Mouse (Mus musculus) CH12.LX (cell line): ENCODE measurements around the gene Ttll11. TPM values are rescaled to one million over a fixed set of nuclear protein-coding genes. Genes with fewer than 3 reads are reported as not detected.

Experiments
- DNase-seq: peaks from one replicate; pipeline ENCODE4 v3.0.0-alpha.2; 2013; ENCODE audit errors: extremely low read depth
- H3K27ac ChIP-seq: 2 replicates; pipeline ENCODE4 v1.5.1; 2012; ENCODE audit warnings: low read depth, mild to moderate bottlenecking, control low read depth, moderate library complexity; ENCODE audit not compliant: insufficient read depth
- H3K27me3 ChIP-seq: replicated peaks from 2 replicates; pipeline ENCODE3; 2012; ENCODE audit warnings: inconsistent platforms
- H3K36me3 ChIP-seq, 2 experiments: replicated peaks in 1 of 2; 2 replicates each; pipeline versions ENCODE3 to v1.6.1; 2012; ENCODE audit warnings: inconsistent platforms in 1 of 2, low read length in 1 of 2, mild to moderate bottlenecking in 1 of 2, mixed read lengths in 1 of 2, moderate library complexity in 1 of 2; ENCODE audit not compliant: control insufficient read depth in 1 of 2, insufficient read depth in 1 of 2
- H3K4me1 ChIP-seq, 2 experiments: 2 replicates each; pipeline ENCODE4 v1.6.1; 2012; ENCODE audit warnings: inconsistent platforms in 1 of 2, moderate library complexity in 1 of 2; ENCODE audit not compliant: insufficient read depth in 2 of 2, control insufficient read depth in 1 of 2
- H3K4me2 ChIP-seq: 2 replicates; pipeline ENCODE4 v1.6.1; 2012; ENCODE audit warnings: low read depth, mild to moderate bottlenecking, control low read depth; ENCODE audit not compliant: poor library complexity, insufficient read depth, severe bottlenecking
- H3K4me3 ChIP-seq, 3 experiments: fragments of 150-350 bp in 1 of 3; sonication (generic) in 1 of 3; replicated peaks in 1 of 3; 2 replicates each; pipeline versions ENCODE3 to v1.5.1; 2011 to 2012; ENCODE audit warnings: low read depth in 2 of 3, low read length in 2 of 3, mild to moderate bottlenecking in 2 of 3, moderate library complexity in 2 of 3, control low read depth in 1 of 3, improper control_type of control experiment in 1 of 3, inconsistent platforms in 1 of 3, mixed read lengths in 1 of 3; ENCODE audit not compliant: poor library complexity in 1 of 3
- H3K79me2 ChIP-seq: replicated peaks from 2 replicates; pipeline ENCODE4 v1.6.1; 2012; ENCODE audit warnings: mild to moderate bottlenecking, moderate library complexity; ENCODE audit not compliant: control insufficient read depth, poor library complexity, insufficient read depth, severe bottlenecking; ENCODE audit errors: extremely low read depth
- H3K9ac ChIP-seq: 2 replicates; pipeline ENCODE4 v1.6.1; 2012; ENCODE audit warnings: low read depth, mild to moderate bottlenecking, control low read depth, moderate library complexity; ENCODE audit not compliant: insufficient read depth
- H3K9me3 ChIP-seq: replicated peaks from 2 replicates; pipeline ENCODE3; 2012; ENCODE audit warnings: low read length, inconsistent platforms, mixed read lengths
- CHD1 ChIP-seq: IDR thresholded peaks from 2 replicates; pipeline ENCODE4 v1.6.1; 2012; ENCODE audit warnings: low read depth, low read length, improper control_type of control experiment, inconsistent platforms
- CTCF ChIP-seq, 2 experiments: IDR thresholded peaks in 1 of 2; conservative IDR thresholded peaks in 1 of 2; 2 replicates each; pipeline ENCODE4 v1.5.1; 2011 to 2012; ENCODE audit warnings: low read depth in 2 of 2, low read length in 2 of 2, improper control_type of control experiment in 1 of 2, inconsistent platforms in 1 of 2, mild to moderate bottlenecking in 1 of 2, moderate library complexity in 1 of 2
- ELF1 ChIP-seq: IDR thresholded peaks from 2 replicates; pipeline ENCODE4 v1.6.1; 2014; ENCODE audit warnings: low read depth, mild to moderate bottlenecking, inconsistent platforms, low read length, improper control_type of control experiment
- GABPA ChIP-seq: IDR thresholded peaks from 2 replicates; pipeline ENCODE4 v1.6.1; 2012; ENCODE audit warnings: low read depth, low read length, improper control_type of control experiment, inconsistent platforms; ENCODE audit not compliant: insufficient replicate concordance
- JUND ChIP-seq: conservative IDR thresholded peaks from 2 replicates; pipeline ENCODE4 v1.6.1; 2011; ENCODE audit warnings: low read depth, low read length, improper control_type of control experiment
- KAT2A ChIP-seq: IDR thresholded peaks from 2 replicates; pipeline ENCODE4 v1.6.1; 2012; ENCODE audit warnings: low read length, improper control_type of control experiment, inconsistent platforms; ENCODE audit not compliant: insufficient replicate concordance
- MAX ChIP-seq: IDR thresholded peaks from 2 replicates; pipeline ENCODE4 v1.6.1; 2011; ENCODE audit warnings: low read length, improper control_type of control experiment
- NELFE ChIP-seq: IDR thresholded peaks from 2 replicates; pipeline ENCODE4 v1.6.1; 2011; ENCODE audit warnings: low read depth, low read length, improper control_type of control experiment
- NRF1 ChIP-seq: IDR thresholded peaks from 2 replicates; pipeline ENCODE4 v1.6.1; 2014; ENCODE audit warnings: low read depth, mild to moderate bottlenecking, inconsistent platforms, low read length, improper control_type of control experiment, moderate library complexity
- POLR2AphosphoS2 ChIP-seq: IDR thresholded peaks from 2 replicates; pipeline ENCODE4 v1.6.1; 2011; ENCODE audit warnings: low read depth, low read length, improper control_type of control experiment
- SIN3A ChIP-seq: IDR thresholded peaks from 2 replicates; pipeline ENCODE4 v1.6.1; 2012; ENCODE audit warnings: low read length, improper control_type of control experiment, inconsistent platforms
- SMC3 ChIP-seq: IDR thresholded peaks from 2 replicates; pipeline ENCODE4 v1.6.1; 2011; ENCODE audit warnings: low read depth, low read length, improper control_type of control experiment
- UBTF ChIP-seq: IDR thresholded peaks from 2 replicates; pipeline ENCODE4 v1.6.1; 2012; ENCODE audit warnings: low read depth, mild to moderate bottlenecking, inconsistent platforms, low read length, improper control_type of control experiment, moderate library complexity
- USF1 ChIP-seq: IDR thresholded peaks from 2 replicates; pipeline ENCODE4 v1.6.1; 2014; ENCODE audit warnings: low read depth, mild to moderate bottlenecking, inconsistent platforms, low read length, improper control_type of control experiment
- USF2 ChIP-seq: conservative IDR thresholded peaks from 2 replicates; pipeline ENCODE4 v1.6.1; 2011; ENCODE audit warnings: low read depth, low read length, improper control_type of control experiment
- ZMIZ1 ChIP-seq: IDR thresholded peaks from 2 replicates; pipeline ENCODE4 v1.6.1; 2012; ENCODE audit warnings: low read depth, mild to moderate bottlenecking, inconsistent platforms, low read length, improper control_type of control experiment
- dilution Hi-C: fragments of 300-500 bp; cut with MboI; formaldehyde crosslinking; loops from 2 replicates; pipeline ENCODE4 v1.14.3; 2020; ENCODE audit warnings: low sequenced_read_pairs; ENCODE audit not compliant: extremely low pct_unique_long_range_greater_than_20kb, extremely low pct_ligation_motif_present
- in situ Hi-C: fragments of 300-500 bp; cut with MboI; formaldehyde crosslinking; loops from 3 replicates; pipeline ENCODE4 v1.14.3; 2019; ENCODE audit warnings: low sequenced_read_pairs, low pct_ligation_motif_present, low pct_unique_long_range_greater_than_20kb, mixed read lengths
- polyA plus RNA-seq: library from polyadenylated mRNA; unstranded; fragments of >175 nt; gene quantifications from 2 replicates; pipeline ENCODE4 v1.2.1, GENCODE M21; 2012; ENCODE audit warnings: low read depth; ENCODE audit not compliant: insufficient read length
- total RNA-seq, 2 experiments: library from RNA; depleted of rRNA; stranded (reverse); fragments of 300-350 nt in 1 of 2; fragments of >200 nt in 1 of 2; gene quantifications; 2 replicates each; pipeline ENCODE4 v1.2.3; 2012 to 2014

The Ttll11 gene
- total and polyA plus RNA-seq, 3 experiments: 0.04 to 0.31 (median 0.11) TPM

DNA sequence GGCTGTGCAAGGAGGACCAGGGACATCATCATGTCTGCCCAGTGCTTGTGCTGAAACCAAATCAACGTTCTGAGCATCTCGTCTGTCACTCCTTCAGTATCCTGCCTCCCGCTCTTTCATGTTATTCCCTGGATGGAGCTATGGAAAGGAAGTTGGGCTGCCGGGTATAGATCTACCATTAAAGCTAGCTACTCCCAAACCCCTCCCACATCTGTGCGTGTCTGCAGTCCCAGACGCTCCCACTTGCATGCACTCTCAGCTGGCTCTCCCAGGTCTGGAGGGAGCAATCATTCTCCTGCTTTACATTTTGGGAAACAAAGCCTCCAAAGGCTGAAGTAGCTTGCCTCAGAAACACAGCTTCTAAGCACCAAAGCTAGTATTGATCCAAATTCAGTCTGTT, 146.2 kb downstream of the Ttll11 start:
- H3K4me1 ChIP-seq: peaks cover 15 to 37% of the 10 kb centered on the region in 2 experiments
- H3K79me2 ChIP-seq: no peaks in the 10 kb centered on the region
- no peak overlapping the region for H3K4me3 ChIP-seq
- peaks cover 18% of the 10 kb centered on the region for H3K9me3 ChIP-seq
- H3K36me3 ChIP-seq: no peaks in the 10 kb centered on the region
- DNase-seq: no peak
- H3K9ac ChIP-seq: no peak overlapping the region
- in situ Hi-C loops (no loop called here), dilution Hi-C loops (no loop called here)
- TF ChIP-seq GABPA (no peak), NRF1 (no peak), USF2 (no peak), CTCF (conservative IDR thresholded peaks at IDR 0.05 in 1 of 2, IDR thresholded peaks at IDR 0.05 in 1 of 2; ENCODE audit: low read depth in 2 of 2, low read length in 2 of 2) (no peak), SIN3A (no peak), NELFE (no peak), ZMIZ1 (no peak), KAT2A (no peak), UBTF (no peak), JUND (no peak)
- H3K4me2 ChIP-seq: no peak overlapping the region
- H3K27me3 ChIP-seq: no peaks in the 10 kb centered on the region
- no peak overlapping the region for H3K27ac ChIP-seq

DNA sequence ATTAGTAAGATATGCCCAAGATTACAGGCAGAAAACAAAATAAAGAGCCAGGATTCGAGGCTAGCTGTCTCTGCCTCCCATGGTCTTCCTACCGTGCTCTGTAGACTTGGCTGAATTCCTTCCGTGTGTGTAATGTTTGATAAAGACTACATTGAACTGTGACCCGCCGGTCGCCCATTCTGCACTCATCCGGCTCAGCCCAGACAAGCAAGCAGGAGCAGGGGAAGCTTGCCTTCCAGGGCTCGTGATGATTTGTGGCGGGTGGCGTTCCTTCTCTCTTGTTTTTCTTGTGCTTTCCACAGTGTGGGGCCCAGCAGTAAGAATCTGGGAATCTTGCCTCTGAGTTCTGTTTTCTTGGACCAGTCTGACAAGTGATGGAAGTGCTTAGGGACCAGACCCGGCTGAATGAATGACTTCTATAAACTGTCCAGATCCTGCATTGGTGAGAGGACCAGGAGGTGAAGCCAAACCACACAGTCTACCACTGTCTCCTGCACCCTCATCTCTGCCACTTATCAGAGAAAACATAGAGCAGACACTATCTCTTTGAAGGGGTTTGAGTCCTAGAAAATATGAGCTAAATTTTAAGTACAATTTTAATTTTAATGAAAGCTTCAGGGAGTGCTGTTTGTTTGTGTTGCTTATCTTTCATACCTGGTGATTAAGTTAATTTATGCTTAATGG, 146.8 kb downstream of the Ttll11 start:
- no peak overlapping the region for H3K4me2 ChIP-seq
- no peaks in the 10 kb centered on the region for H3K36me3 ChIP-seq
- no peak overlapping the region for H3K27ac ChIP-seq
- H3K9ac ChIP-seq: no peak overlapping the region
- H3K4me3 ChIP-seq: no peak overlapping the region
- in situ Hi-C loops (no loop called here), dilution Hi-C loops (no loop called here)
- H3K9me3 ChIP-seq: peaks cover 21% of the 10 kb centered on the region
- DNase-seq: no peak
- no peaks in the 10 kb centered on the region for H3K27me3 ChIP-seq
- H3K79me2 ChIP-seq: no peaks in the 10 kb centered on the region
- peaks cover 15 to 37% of the 10 kb centered on the region in 2 experiments for H3K4me1 ChIP-seq
- TF ChIP-seq ELF1: no peak
- TF ChIP-seq CHD1: no peak
- TF ChIP-seq JUND: no peak
- TF ChIP-seq POLR2AphosphoS2: no peak
- TF ChIP-seq SMC3: no peak
- no peak for TF ChIP-seq USF1
- no peak for TF ChIP-seq MAX
